Mouse (Mus musculus): ENCODE measurements around the gene P2ry12.

- TF ChIP-seq CTCF (IDR thresholded peaks at IDR 0.05; ENCODE audit: borderline replicate concordance, insufficient read depth, low read depth, low read length) (no peak), POLR2A (IDR thresholded peaks at IDR 0.05; ENCODE audit: borderline replicate concordance, insufficient read depth, low read length) (no peak)
Observed at GRCm38 (mm10) chr3:59230912-59231311, 31.8 kb downstream of the P2ry12 start.

Measured in cerebellum, adult 2 months (tissue).